Comparison of ENCODE assay signal across 17 mouse cellular contexts in genomic region chr13:92629509-92629908, GRCm38 (mm10). TPM values are rescaled to one million over a fixed set of nuclear protein-coding genes. Genes with fewer than 3 reads are reported as not detected.
DNase-seq lines count a peak whose midpoint lies in the region; ATAC-seq and TF ChIP-seq lines count a peak whose summit lies in the region.
"Had no signal": no experiment of that assay in that cellular context is flagged by ENCODE, and none has a peak within 500 bp of the region (broad histone marks: within the 10 kb centered on the region; RNA-seq: fewer than 3 reads in every experiment).

No protein-coding gene starts in this region.

- ATAC-seq in heart, embryonic 11.5 days (replicated peaks; ENCODE audit: insufficient number of reproducible peaks, low FRiP score, low TSS enrichment), result peak; percentile 80
- peak; percentile 82 for ATAC-seq in G1E (ENCODE audit: extremely low read depth, insufficient number of reproducible peaks, low FRiP score, poor library complexity, severe bottlenecking)
- ATAC-seq in common myeloid progenitor, adult 5-6 weeks (replicated peaks; ENCODE audit: low read depth, poor library complexity, severe bottlenecking), result peak; percentile 84
- peak; percentile 82 for ATAC-seq in liver, embryonic 16.5 days (ENCODE audit: low read depth)

- H3K9me3 ChIP-seq in heart, embryonic 11.5 days (replicated peaks; ENCODE audit: control insufficient read depth, low read length), result no peaks in the 10 kb centered on the region
- peaks cover 6% of the 10 kb centered on the region; the same call in 1 of the 2 replicates for H3K9me3 ChIP-seq in G1E (replicated peaks)
- no peaks in the 10 kb centered on the region for H3K9me3 ChIP-seq in liver, embryonic 16.5 days (replicated peaks; ENCODE audit: control insufficient read depth, low read length)

- no peak for TF ChIP-seq CTCF in G1E (IDR thresholded peaks at IDR 0.05; ENCODE audit: low read depth, low read length)

- no peak for DNase-seq in heart, postnatal 25 days (ENCODE audit: low spot score)
- peak; percentile 29 for DNase-seq in G1E (ENCODE audit: low spot score)
- DNase-seq in kidney, postnatal 4 days, result no peak
- no peak for DNase-seq in cerebellum, postnatal 4 days (ENCODE audit: low spot score in 2 of 2)
- DNase-seq in gastrocnemius, adult 8-10 months (ENCODE audit: low spot score in 2 of 2), result no peak
- DNase-seq: cerebellum, adult 18-20 months; kidney, postnatal 10 days; lung, embryonic 14.5 days; thymus, adult 2 months had no signal

- no peak overlapping the region for H3K9ac ChIP-seq in heart, embryonic 11.5 days (ENCODE audit: low read depth, low read length)
- H3K9ac ChIP-seq in liver, embryonic 16.5 days (ENCODE audit: low read depth, low read length), result no peak overlapping the region
- H3K9ac ChIP-seq: lung, embryonic 14.5 days had no signal

- H3K27ac ChIP-seq in heart, embryonic 11.5 days (ENCODE audit: low read depth, low read length), result peak overlapping the region; percentile 54
- peak overlapping the region; percentile 64; the same call in 1 of the 2 replicates for H3K27ac ChIP-seq in liver, embryonic 16.5 days (ENCODE audit: low read length)
- H3K27ac ChIP-seq: midbrain, embryonic 10.5 days had no signal

- WGBS in heart, embryonic 11.5 days (ENCODE audit: insufficient replicate concordance), result 10% methylated on average over 3 of the region's 3 CpGs
- WGBS in liver, embryonic 16.5 days (ENCODE audit: insufficient replicate concordance), result 24% methylated on average over 3 of the region's 3 CpGs

- intact Hi-C loops in heart, postnatal 25 days (cut with DNase I), result loop anchor here (5.0 kb wide), 1 partner anchor 47 kb away; no protein-coding TSS in a partner anchor

- no peaks in the 10 kb centered on the region for H3K27me3 ChIP-seq in heart, embryonic 11.5 days (ENCODE audit: control insufficient read depth, insufficient read depth, low read length)
- no peaks in the 10 kb centered on the region for H3K27me3 ChIP-seq in G1E (ENCODE audit: insufficient read depth, low read length)
- no peaks in the 10 kb centered on the region for H3K27me3 ChIP-seq in liver, embryonic 16.5 days (ENCODE audit: control insufficient read depth, insufficient read depth, low read depth, low read length)

- H3K4me1 ChIP-seq in heart, embryonic 11.5 days (ENCODE audit: control insufficient read depth, insufficient read depth, low read length), result peaks cover 15% of the 10 kb centered on the region
- peaks cover 41% of the 10 kb centered on the region for H3K4me1 ChIP-seq in G1E (ENCODE audit: insufficient read depth, low read depth, low read length)
- peaks cover 24% of the 10 kb centered on the region for H3K4me1 ChIP-seq in liver, embryonic 16.5 days (ENCODE audit: control insufficient read depth, low read depth, low read length)

- H3K4me3 ChIP-seq in heart, embryonic 11.5 days (ENCODE audit: low read depth, low read length), result no peak overlapping the region
- H3K4me3 ChIP-seq in G1E (ENCODE audit: low read depth, low read length), result no peak overlapping the region
- H3K4me3 ChIP-seq in liver, embryonic 16.5 days (ENCODE audit: low read depth, low read length), result no peak overlapping the region
- H3K4me3 ChIP-seq: erythroblast, embryonic 14.5 days; midbrain, embryonic 10.5 days had no signal

- H3K4me2 ChIP-seq in heart, embryonic 11.5 days, result peak overlapping the region; percentile 8; the same call in 1 of the 2 replicates
- no peak overlapping the region for H3K4me2 ChIP-seq in liver, embryonic 16.5 days (ENCODE audit: low read depth, low read length)
- H3K4me2 ChIP-seq: lung, embryonic 14.5 days had no signal

- H3K36me3 ChIP-seq in heart, embryonic 11.5 days (ENCODE audit: control insufficient read depth, insufficient read depth, low read length), result 0 out of 2 replicates have a peak, but pooled peaks cover 2% of the 10 kb centered on the region
- H3K36me3 ChIP-seq in G1E (replicated peaks), result peaks cover 43% of the 10 kb centered on the region
- peaks cover 14% of the 10 kb centered on the region for H3K36me3 ChIP-seq in liver, embryonic 16.5 days (ENCODE audit: control insufficient read depth, insufficient read depth)

RNA-seq across cellular contexts. Expression of gene Serinc5, which starts 18.6 kb away (rescaled TPM):
- polyA plus RNA-seq in heart, embryonic 11.5 days (2014; fragmentation: Nextera tagmentation; extraction: Ambion mirVana), result 9.9 and 13.4 TPM in 2 replicates
- 10 to 100 TPM; 15.3 to 17.5 TPM for total RNA-seq in heart, postnatal 25 days (2021)
- 27.6 and 43.2 TPM in 2 replicates for total RNA-seq in G1E (2014; fragmentation: Nextera tagmentation)
- total RNA-seq in G1E (2017), result 11.9 and 13.2 TPM in 2 replicates
- 4.8 and 7.1 TPM in 2 replicates for polyA plus RNA-seq in G1E (2012)
- 11.3 and 15.5 TPM in 2 replicates for total RNA-seq in common myeloid progenitor, adult 5-6 weeks (2017)
- polyA plus RNA-seq in liver, embryonic 16.5 days (2015; fragmentation: Nextera tagmentation; extraction: Ambion mirVana), result 21.5 and 21.7 TPM in 2 replicates
- total RNA-seq in gastrocnemius, adult 8-10 months (2022), result 1 to 10 TPM; 1.8 to 3.3 (median 2.2) TPM

RNA-seq across cellular contexts. Expression of gene Spz1, which starts 53.5 kb away (rescaled TPM):
- polyA plus RNA-seq in heart, embryonic 11.5 days (2014; fragmentation: Nextera tagmentation; extraction: Ambion mirVana), result not detected in 2 replicates
- not detected for total RNA-seq in heart, postnatal 25 days (2021)
- not detected in 2 replicates for total RNA-seq in G1E (2014; fragmentation: Nextera tagmentation)
- 0.11 TPM in 1 of 2 replicates, not detected in the other for total RNA-seq in G1E (2017)
- not detected in 2 replicates for polyA plus RNA-seq in G1E (2012)
- not detected in 2 replicates for total RNA-seq in common myeloid progenitor, adult 5-6 weeks (2017)
- not detected in 2 replicates for polyA plus RNA-seq in liver, embryonic 16.5 days (2015; fragmentation: Nextera tagmentation; extraction: Ambion mirVana)
- not detected for total RNA-seq in gastrocnemius, adult 8-10 months (2022)
- total RNA-seq: layer of hippocampus, postnatal 10 days; left cerebral cortex, postnatal 36 days had no signal
- polyA plus RNA-seq: erythroblast, embryonic 14.5 days; heart, postnatal 0 days; lung, embryonic 14.5 days; midbrain, embryonic 10.5 days had no signal
